Mouse (Mus musculus) megakaryocyte, embryonic 14.5 days (primary cell): ENCODE results near the gene Eif2b4. TPM values are rescaled to one million over a fixed set of nuclear protein-coding genes. Genes with fewer than 3 reads are reported as not detected.

Experiments
- H3K27me3 ChIP-seq: replicated peaks from 2 replicates; pipeline ENCODE3; 2012; ENCODE audit warnings: inconsistent platforms
- H3K36me3 ChIP-seq: replicated peaks from 2 replicates; pipeline ENCODE3; 2012; ENCODE audit warnings: low read length, inconsistent platforms, mixed read lengths
- H3K4me1 ChIP-seq: 2 replicates; pipeline ENCODE4 v1.6.1; 2012; ENCODE audit warnings: inconsistent platforms
- H3K4me3 ChIP-seq: replicated peaks from 2 replicates; pipeline ENCODE3; 2012; ENCODE audit warnings: moderate library complexity, mild to moderate bottlenecking, inconsistent platforms
- H3K9me3 ChIP-seq: 2 replicates; pipeline ENCODE4 v1.6.1; 2012; ENCODE audit warnings: inconsistent platforms
- FLI1 ChIP-seq: IDR thresholded peaks from 2 replicates; pipeline ENCODE4 v1.6.1; 2012; ENCODE audit warnings: low read length, inconsistent platforms, mixed read lengths
- GATA1 ChIP-seq: IDR thresholded peaks from 3 replicates; pipeline ENCODE4 v1.6.1; 2012; ENCODE audit warnings: mixed read lengths, low read length, inconsistent platforms, borderline replicate concordance
- polyA plus RNA-seq: library from polyadenylated mRNA; stranded (reverse); fragments of >175 nt; gene quantifications from 2 replicates; pipeline ENCODE4 v1.2.3, GENCODE M21; 2012; ENCODE audit warnings: low replicate concordance; ENCODE audit not compliant: insufficient read depth

The Eif2b4 gene
- polyA plus RNA-seq, 1 experiment: 146 TPM

DNA sequence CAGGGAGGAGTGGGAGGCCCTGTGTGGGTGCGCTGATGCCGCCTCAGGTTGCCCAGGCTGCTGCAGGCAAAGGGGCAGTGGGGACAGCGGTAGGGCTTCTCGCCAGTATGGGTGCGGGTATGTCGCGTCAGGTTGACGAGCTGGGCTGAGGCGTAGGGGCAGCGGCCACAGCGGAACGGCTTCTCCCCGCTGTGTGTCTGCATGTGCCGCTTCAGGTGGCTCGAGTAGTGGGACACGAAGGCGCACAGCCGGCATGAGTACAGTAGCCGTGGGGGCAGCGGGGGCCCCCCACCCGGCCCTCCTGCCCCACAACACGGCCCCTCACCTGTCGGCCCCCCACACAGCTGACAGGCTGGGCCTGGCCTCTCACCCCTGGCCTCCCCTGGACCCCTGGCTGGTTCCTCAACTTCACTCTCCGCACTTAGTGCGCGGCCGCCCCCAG, 7.1 kb upstream of the Eif2b4 start:
- H3K9me3 ChIP-seq: no peaks in the 10 kb centered on the region
- H3K4me3 ChIP-seq: peak overlapping the region; percentile 92
- no peaks in the 10 kb centered on the region for H3K27me3 ChIP-seq
- TF ChIP-seq GATA1: no peak
- TF ChIP-seq FLI1: no peak
- peaks cover 86% of the 10 kb centered on the region for H3K36me3 ChIP-seq
- H3K4me1 ChIP-seq: peaks cover 76% of the 10 kb centered on the region

DNA sequence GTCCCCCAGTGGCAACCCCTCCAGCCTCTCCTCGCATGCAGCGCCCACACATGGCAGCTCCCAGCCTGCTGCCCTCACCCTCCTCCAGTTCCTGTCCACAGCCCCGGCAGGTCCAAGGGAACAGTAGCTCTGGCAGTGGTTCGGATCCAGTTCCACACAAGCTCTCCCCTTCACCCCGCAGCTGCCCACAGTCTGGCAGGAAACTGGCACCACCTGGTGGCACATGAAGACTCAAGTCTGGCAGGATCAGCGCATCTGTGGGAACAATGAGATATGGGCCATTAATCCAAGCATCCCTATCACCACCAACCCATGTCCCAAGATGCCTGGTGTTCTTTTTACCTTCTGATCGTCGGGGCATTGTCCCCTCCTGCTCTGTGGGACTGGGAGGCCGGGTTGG, 6.7 kb upstream of the Eif2b4 start:
- Histone ChIP-seq H3K36me3 (peaks cover 86% of the 10 kb centered on the region), H3K9me3 (no peaks in the 10 kb centered on the region), H3K27me3 (no peaks in the 10 kb centered on the region), H3K4me1 (peaks cover 79% of the 10 kb centered on the region), H3K4me3 (peak overlapping the region; percentile 92)
- TF ChIP-seq FLI1: no peak
- TF ChIP-seq GATA1: no peak

DNA sequence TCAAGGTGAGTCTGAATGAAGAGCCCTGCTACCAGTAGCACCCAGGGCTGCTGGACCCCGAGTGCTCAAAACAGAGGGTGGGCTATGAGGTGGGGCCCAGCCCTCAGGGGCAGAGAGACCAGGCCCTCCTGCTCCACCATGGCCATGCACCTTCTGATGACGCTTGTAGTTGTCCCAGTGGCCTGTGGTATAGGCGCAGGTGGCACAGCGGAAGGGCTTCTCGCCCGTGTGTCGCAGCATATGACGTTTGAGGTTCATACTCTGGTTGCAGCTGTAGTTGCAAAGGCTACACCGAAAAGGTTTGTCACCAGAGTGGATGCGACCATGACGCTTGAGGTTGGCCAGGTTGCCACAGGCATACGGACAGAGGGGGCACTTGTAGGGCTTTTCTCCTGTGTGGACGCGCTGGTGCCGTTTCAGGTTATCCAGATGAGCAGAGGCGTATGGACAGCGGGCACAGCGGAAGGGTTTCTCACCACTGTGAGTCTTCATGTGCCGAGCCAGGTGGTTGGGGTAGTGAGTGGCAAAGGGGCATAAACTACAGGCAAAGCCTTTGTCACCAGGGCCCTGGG, 6.2 kb upstream of the Eif2b4 start:
- Histone ChIP-seq H3K4me1 (peaks cover 80% of the 10 kb centered on the region), H3K9me3 (no peaks in the 10 kb centered on the region), H3K4me3 (peak overlapping the region; percentile 92), H3K27me3 (no peaks in the 10 kb centered on the region), H3K36me3 (peaks cover 86% of the 10 kb centered on the region)
- no peak for TF ChIP-seq GATA1
- no peak for TF ChIP-seq FLI1

DNA sequence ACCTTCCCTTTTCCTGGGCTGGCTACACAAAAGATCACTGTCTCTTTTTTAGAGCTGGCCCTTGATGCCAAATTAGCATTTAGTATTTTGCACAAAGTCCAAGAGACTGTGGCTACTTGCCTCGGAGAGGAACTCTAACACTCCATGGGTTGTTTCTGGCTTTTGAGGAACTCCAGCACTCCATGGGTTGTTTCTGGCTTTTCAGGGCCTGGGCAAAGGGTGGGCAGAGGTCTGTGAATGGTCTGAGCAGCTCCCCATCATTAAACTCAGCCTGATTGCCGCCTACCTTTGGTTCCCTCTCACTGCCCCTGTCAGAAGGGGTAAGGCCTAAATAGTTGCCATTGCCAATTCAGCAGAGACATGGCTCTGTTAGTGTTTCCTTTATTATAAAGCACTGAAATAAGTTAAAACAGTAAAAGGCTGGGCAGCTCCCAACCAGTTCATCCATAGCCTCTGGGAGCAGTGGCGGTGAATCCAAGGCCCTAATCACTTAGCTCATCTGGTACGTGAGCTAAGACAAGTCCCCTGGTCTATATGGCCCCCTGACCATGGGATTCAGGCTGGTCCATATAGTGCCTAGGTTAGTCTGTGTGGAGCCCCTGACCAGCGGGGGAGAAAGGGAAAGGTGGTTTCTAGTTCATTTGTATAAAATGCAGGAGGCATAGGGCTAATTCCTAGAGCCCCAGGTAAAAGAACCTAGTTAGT, 5.5 kb upstream of the Eif2b4 start:
- Histone ChIP-seq H3K36me3 (peaks cover 82% of the 10 kb centered on the region), H3K4me1 (peaks cover 84% of the 10 kb centered on the region), H3K4me3 (no peak overlapping the region), H3K27me3 (no peaks in the 10 kb centered on the region), H3K9me3 (no peaks in the 10 kb centered on the region)
- TF ChIP-seq FLI1 (no peak), GATA1 (no peak)

DNA sequence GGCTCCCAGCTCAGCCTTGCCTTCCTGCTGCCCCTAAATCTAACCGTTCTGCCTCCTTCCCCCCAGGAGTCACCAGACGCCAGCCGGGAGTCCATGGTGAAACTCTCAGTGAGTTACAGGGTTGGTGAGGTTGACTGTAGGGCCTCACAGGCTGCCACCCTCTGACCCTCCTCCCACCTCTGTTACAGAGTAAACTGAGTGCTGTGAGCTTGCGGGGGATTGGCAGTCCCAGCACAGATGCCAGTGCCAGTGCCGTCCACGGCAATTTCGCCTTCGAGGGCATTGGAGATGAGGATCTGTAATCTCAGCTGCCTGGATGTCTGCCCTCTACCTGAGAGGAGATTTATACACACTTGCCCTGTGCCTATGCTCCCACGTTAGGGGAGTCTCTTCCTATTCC, 4.9 kb upstream of the Eif2b4 start:
- Histone ChIP-seq H3K4me1 (peaks cover 83% of the 10 kb centered on the region), H3K27me3 (no peaks in the 10 kb centered on the region), H3K36me3 (peaks cover 76% of the 10 kb centered on the region), H3K9me3 (no peaks in the 10 kb centered on the region), H3K4me3 (no peak overlapping the region)
- TF ChIP-seq FLI1: no peak
- no peak for TF ChIP-seq GATA1

DNA sequence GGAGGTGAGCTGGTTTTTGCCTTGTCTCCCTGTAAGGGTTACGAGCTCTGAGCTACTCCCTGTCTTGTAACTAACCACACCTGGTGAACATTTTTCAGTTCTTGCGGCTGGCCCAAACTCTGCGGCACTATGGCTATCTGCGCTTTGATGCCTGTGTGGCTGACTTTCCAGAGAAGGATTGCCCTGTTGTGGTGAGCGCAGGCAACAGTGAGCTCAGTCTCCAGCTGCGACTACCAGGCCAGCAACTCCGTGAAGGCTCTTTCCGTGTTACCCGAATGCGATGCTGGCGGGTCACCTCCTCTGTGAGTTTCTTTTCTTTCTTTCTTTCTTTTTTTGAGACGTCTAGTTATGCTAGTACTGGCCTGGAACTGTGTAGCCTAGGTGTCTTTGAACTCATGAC, 3.8 kb upstream of the Eif2b4 start:
- Histone ChIP-seq H3K27me3 (no peaks in the 10 kb centered on the region), H3K9me3 (no peaks in the 10 kb centered on the region), H3K4me1 (peaks cover 78% of the 10 kb centered on the region), H3K36me3 (peaks cover 67% of the 10 kb centered on the region), H3K4me3 (no peak overlapping the region)
- TF ChIP-seq GATA1 (no peak), FLI1 (no peak)

DNA sequence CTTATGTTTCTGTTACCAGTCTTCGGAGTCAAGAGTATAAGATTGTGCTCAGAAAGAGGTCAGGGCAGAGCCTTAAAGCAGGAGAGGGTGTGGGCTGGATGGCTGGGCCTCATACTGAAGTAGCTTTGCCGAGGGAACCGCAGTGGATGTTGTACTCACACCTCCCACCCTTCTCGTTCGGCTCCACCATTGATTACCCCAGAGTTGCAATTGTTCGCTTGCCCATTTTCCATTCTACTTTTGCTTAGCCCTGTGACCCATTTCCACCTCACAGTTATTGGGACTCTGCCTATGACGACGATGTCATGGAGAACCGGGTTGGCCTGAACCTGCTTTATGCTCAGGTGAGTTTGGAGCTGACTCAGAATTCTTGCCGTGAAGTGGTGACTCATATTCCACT, 3.0 kb upstream of the Eif2b4 start:
- Histone ChIP-seq H3K27me3 (no peaks in the 10 kb centered on the region), H3K4me3 (no peak overlapping the region), H3K36me3 (peaks cover 71% of the 10 kb centered on the region), H3K9me3 (no peaks in the 10 kb centered on the region), H3K4me1 (peaks cover 80% of the 10 kb centered on the region)
- TF ChIP-seq GATA1: no peak
- no peak for TF ChIP-seq FLI1

DNA sequence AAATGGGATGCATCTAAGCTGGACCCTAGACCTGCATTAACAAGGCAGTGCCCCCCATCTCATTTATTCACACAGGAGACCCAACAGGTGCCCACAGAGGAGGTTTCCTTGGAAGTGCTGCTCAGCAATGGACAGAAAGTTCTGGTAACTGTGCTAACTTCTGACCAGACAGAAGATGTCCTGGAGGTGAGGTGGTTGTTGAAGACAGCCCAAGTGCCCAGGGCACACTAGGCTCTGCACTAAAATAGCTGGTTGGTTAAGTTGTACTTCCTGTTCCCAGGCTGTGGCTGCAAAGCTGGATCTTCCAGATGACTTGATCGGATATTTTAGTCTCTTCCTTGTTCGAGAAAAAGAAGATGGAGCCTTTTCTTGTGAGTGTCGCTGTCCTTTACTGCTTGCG, 2.4 kb upstream of the Eif2b4 start:
- Histone ChIP-seq H3K27me3 (no peaks in the 10 kb centered on the region), H3K4me1 (peaks cover 82% of the 10 kb centered on the region), H3K9me3 (no peaks in the 10 kb centered on the region), H3K4me3 (no peak overlapping the region), H3K36me3 (peaks cover 74% of the 10 kb centered on the region)
- TF ChIP-seq GATA1: no peak
- no peak for TF ChIP-seq FLI1

DNA sequence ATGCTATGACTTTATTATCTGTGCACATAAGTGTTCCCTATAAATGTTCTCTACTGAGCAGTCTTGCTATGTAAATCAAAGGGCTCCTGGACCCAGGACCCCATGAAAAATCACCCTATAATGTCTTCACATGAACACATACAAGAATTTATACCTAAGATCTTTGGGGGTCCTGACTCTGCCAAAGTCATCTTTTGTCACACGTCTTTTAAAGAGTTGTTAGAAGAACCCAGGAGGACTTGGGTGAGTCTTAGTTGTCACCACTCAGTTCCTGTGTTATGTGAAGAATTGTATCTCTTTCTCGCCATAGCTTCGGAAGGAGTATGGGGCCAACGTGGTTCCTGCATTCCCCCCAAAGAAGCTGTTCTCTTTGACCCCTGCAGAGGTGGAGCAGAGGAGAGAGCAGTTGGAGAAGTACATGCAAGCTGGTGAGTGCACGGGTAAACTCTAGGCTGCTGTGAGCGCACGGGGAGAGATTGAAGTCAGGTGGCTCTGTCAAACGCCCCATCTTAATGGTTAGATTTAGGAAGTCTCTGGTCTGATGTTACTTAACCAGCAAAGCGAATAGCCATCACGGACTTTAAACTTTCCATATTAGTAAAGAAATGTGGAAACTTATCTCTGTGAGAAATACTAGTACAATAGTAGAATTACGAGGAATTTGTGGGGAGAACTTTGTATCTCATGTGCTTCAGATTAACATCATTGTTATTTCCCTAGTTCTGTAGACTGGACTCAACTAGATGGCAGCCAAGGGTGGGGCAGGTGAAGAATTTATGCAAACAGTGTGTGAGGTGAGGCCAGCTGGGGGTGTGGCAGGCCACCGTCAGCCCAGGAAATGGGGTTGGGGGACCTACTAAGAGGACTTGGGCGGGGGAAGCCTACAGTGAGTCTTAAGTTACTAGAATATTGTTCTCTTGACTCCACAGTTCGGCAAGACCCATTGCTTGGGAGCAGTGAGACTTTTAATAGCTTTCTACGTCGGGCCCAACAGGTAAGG, 1.6 kb upstream of the Eif2b4 start:
- H3K4me1 ChIP-seq: peaks cover 79% of the 10 kb centered on the region

More for the DNA sequence above, 1.6 kb upstream of the Eif2b4 start:
- no peaks in the 10 kb centered on the region for H3K27me3 ChIP-seq
- H3K36me3 ChIP-seq: peaks cover 74% of the 10 kb centered on the region
- no peaks in the 10 kb centered on the region for H3K9me3 ChIP-seq
- peak overlapping the region; percentile 99 for H3K4me3 ChIP-seq
- no peak for TF ChIP-seq GATA1
- no peak for TF ChIP-seq FLI1
